Mouse (Mus musculus) lung, postnatal 0 days (tissue): ENCODE data around the gene Pcdh15. TPM values are rescaled to one million over a fixed set of nuclear protein-coding genes. Genes with fewer than 3 reads are reported as not detected.

Experiments used
- ATAC-seq: fragments of 200-750 bp; cut with Nextera tagmentation; 2 replicates; pipeline ENCODE4 v1.8.0; 2017; ENCODE audit warnings: moderate library complexity
- DNase-seq: peaks from one replicate; pipeline ENCODE4 v3.0.0-alpha.2; 2016; ENCODE audit warnings: low spot score
- H3K27ac ChIP-seq: fragments of 300-500 bp; sonication (generic); 2 replicates; pipeline ENCODE4 v1.5.1; 2014; ENCODE audit warnings: antibody characterized with exemption, mild to moderate bottlenecking, low read length, mixed read lengths
- H3K27me3 ChIP-seq: fragments of 300-500 bp; sonication (generic); replicated peaks from 2 replicates; pipeline ENCODE4 v1.6.1; 2014; ENCODE audit warnings: low read length, mixed read lengths; ENCODE audit not compliant: insufficient read depth
- H3K36me3 ChIP-seq: fragments of 300-500 bp; sonication (generic); 2 replicates; pipeline ENCODE4 v1.6.1; 2014; ENCODE audit warnings: low read length, mixed read lengths; ENCODE audit not compliant: insufficient read depth
- H3K4me1 ChIP-seq: fragments of 300-500 bp; sonication (generic); 2 replicates; pipeline ENCODE4 v1.6.1; 2014; ENCODE audit warnings: antibody characterized with exemption, low read depth, low read length, mixed read lengths; ENCODE audit not compliant: insufficient read depth
- H3K4me2 ChIP-seq: fragments of 300-500 bp; sonication (generic); replicated peaks from 2 replicates; pipeline ENCODE4 v1.6.1; 2014; ENCODE audit warnings: low read depth, mild to moderate bottlenecking, low read length, moderate library complexity, mixed read lengths
- H3K4me3 ChIP-seq: fragments of 300-500 bp; sonication (generic); 2 replicates; pipeline ENCODE4 v1.5.1; 2014; ENCODE audit warnings: low read depth, low read length
- H3K9ac ChIP-seq: fragments of 300-500 bp; sonication (generic); replicated peaks from 2 replicates; pipeline ENCODE4 v1.6.1; 2014; ENCODE audit warnings: low read depth, mild to moderate bottlenecking
- H3K9me3 ChIP-seq: fragments of 300-500 bp; sonication (generic); 2 replicates; pipeline ENCODE4 v1.6.1; 2016; ENCODE audit warnings: low read length, mixed read lengths
- CTCF ChIP-seq: IDR thresholded peaks from 2 replicates; pipeline ENCODE4 v1.5.1; 2016; ENCODE audit warnings: antibody characterized with exemption, mild to moderate bottlenecking
- EP300 ChIP-seq: IDR thresholded peaks from 2 replicates; pipeline ENCODE4 v1.6.1; 2016; ENCODE audit warnings: antibody characterized with exemption, mild to moderate bottlenecking, control low read depth
- WGBS: fragments of 180-500 bp; shearing (Covaris S2); extraction: QIAGEN DNeasy Blood & Tissue Kit; methylation state at CpG from one replicate; pipeline ENCODE4 v1.1.7; 2014; 5-methylcytosine and 5-hydroxymethylcytosine counted together
- polyA plus RNA-seq: library from polyadenylated mRNA; unstranded; fragments of >200 nt; fragmentation: Nextera tagmentation; extraction: Ambion mirVana; gene quantifications from 2 replicates; pipeline ENCODE4 v1.2.1, GENCODE M21; 2015

Pcdh15 gene
- polyA plus RNA-seq, 1 experiment from 2014 or later: 0.06 TPM

DNA sequence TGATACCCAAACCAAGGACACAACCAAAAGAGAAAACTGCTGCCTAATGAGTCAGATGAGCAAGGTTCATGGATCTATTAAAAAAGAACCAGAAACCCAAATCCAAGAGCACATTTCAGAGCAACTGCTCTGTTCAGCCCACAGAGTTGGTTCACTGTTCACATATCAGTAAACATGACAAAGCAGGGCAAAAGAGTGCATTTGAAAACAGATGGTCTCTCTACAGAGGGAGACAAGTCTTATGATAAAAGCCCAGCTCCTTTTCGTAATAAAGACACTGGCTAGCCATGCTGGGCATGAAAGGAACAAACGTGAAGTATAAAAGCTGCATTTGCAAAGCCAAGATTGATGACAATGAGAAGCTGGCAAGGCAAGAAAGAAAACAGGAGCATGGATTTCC lies 649.9 kb downstream of the Pcdh15 start:
- Histone ChIP-seq H3K4me1 (no peaks in the 10 kb centered on the region), H3K27me3 (no peaks in the 10 kb centered on the region), H3K36me3 (no peaks in the 10 kb centered on the region), H3K4me3 (no peak overlapping the region), H3K27ac (no peak overlapping the region), H3K9ac (no peak overlapping the region), H3K9me3 (no peaks in the 10 kb centered on the region), H3K4me2 (no peak overlapping the region)
- no peak for DNase-seq
- WGBS: 46% methylated on average over 2 of the region's 2 CpGs
- no peak for TF ChIP-seq EP300
- no peak for TF ChIP-seq CTCF
- no peak for ATAC-seq

DNA sequence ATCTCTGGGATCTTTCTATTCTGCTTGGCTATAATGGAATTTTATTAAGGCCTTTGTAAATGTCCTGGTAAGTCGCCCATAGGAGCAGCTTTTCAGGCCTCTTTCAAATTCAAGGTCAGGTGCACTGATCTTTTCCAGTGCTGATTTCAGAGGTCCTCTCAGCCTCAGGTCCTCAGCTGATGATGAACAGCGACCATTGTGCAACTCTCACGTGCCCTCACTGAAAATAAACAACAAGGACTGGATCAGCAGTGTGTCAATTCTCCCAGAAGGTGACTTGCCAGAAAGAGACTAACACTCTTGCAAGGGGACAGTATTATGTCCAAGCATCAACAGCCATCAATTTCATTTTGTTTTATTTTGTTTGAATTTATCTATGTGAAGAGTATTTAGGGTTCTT lies 654.7 kb downstream of the Pcdh15 start:
- Histone ChIP-seq H3K27me3 (no peaks in the 10 kb centered on the region), H3K36me3 (no peaks in the 10 kb centered on the region), H3K27ac (no peak overlapping the region), H3K4me2 (no peak overlapping the region), H3K4me3 (no peak overlapping the region), H3K9ac (no peak overlapping the region), H3K9me3 (no peaks in the 10 kb centered on the region), H3K4me1 (no peaks in the 10 kb centered on the region)
- TF ChIP-seq CTCF (no peak), EP300 (no peak)
- no peak for DNase-seq
- WGBS: 31% methylated on average over 3 of the region's 3 CpGs
- no peak for ATAC-seq

DNA sequence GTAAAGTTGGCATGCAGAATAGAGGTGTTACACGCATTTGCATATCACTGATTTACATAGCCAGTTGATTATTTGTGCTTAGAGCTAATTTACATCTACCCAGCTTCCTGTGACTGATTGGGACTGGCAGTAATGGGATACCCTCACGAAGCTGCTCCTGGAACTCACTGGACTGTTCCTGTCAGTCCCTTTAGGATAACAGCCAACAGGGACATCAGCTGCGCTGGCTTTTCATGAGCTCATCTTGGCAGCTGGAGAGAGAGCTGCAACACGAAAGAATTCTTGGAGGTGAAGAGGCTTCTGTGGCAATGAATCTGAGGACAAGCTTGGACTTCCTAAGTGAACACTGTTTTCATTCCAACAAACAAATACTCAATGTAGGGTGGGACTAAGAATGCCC lies 683.8 kb downstream of the Pcdh15 start:
- peak; percentile 31 for DNase-seq
- no peaks in the 10 kb centered on the region for H3K4me1 ChIP-seq
- no peak overlapping the region for H3K27ac ChIP-seq
- 38% methylated on average over 4 of the region's 4 CpGs for WGBS
- ATAC-seq: peak; percentile 44; the same call in 1 of the 2 replicates
- no peaks in the 10 kb centered on the region for H3K36me3 ChIP-seq
- no peak overlapping the region for H3K4me2 ChIP-seq
- no peaks in the 10 kb centered on the region for H3K9me3 ChIP-seq
- no peak overlapping the region for H3K9ac ChIP-seq
- H3K4me3 ChIP-seq: no peak overlapping the region
- H3K27me3 ChIP-seq: no peaks in the 10 kb centered on the region
- no peak for TF ChIP-seq CTCF
- TF ChIP-seq EP300: no peak

DNA sequence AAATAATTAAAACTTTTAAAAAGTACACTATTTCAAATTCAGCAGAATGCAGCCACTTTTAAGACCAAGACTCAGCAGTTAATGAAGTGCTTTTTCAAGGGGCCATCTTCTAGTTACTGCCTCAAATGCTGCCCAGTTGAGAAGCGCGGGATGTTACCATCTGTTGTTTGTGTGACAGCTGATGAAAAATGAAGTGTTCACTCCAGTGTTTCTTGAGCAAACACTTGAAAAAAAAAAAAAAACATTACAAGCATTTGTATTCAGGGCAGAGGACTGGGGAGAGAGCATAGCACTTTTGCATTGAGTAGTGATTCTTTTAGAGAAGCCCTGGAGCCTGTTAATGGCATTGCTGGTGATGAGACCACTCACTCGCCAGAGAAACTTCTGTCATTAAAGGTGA lies 689.0 kb downstream of the Pcdh15 start:
- Histone ChIP-seq H3K36me3 (no peaks in the 10 kb centered on the region), H3K27me3 (no peaks in the 10 kb centered on the region), H3K9me3 (no peaks in the 10 kb centered on the region), H3K27ac (no peak overlapping the region), H3K9ac (no peak overlapping the region), H3K4me2 (no peak overlapping the region), H3K4me3 (no peak overlapping the region), H3K4me1 (no peaks in the 10 kb centered on the region)
- TF ChIP-seq CTCF (no peak), EP300 (no peak)
- DNase-seq (peak; percentile 65), ATAC-seq (peak; percentile 81)
- WGBS: 34% methylated on average over 3 of the region's 3 CpGs

DNA sequence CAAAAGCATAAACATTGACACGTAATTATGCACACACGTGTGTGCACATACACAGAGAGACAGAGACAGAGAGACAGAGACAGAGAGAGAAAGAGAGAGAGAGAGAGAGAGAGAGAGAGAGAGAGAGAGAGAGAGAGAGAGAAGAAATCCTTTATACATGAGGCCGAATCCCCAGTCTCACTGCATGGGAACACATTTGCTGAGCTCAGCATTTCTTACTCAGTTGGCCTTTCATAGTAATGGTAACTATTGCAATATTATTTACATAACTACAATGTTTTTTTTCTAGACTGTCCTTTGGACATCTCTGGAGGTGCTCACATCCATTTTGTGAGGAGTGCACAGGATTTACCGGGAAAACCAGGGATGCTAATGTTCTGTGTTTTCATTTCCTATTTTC lies 705.9 kb downstream of the Pcdh15 start:
- Histone ChIP-seq H3K27ac (no peak overlapping the region), H3K27me3 (no peaks in the 10 kb centered on the region), H3K4me2 (no peak overlapping the region), H3K9me3 (no peaks in the 10 kb centered on the region), H3K9ac (no peak overlapping the region), H3K36me3 (no peaks in the 10 kb centered on the region), H3K4me1 (no peaks in the 10 kb centered on the region), H3K4me3 (no peak overlapping the region)
- ATAC-seq: no peak
- WGBS: 89% methylated on average over 4 of the region's 4 CpGs
- no peak for DNase-seq
- TF ChIP-seq EP300 (no peak), CTCF (no peak)

DNA sequence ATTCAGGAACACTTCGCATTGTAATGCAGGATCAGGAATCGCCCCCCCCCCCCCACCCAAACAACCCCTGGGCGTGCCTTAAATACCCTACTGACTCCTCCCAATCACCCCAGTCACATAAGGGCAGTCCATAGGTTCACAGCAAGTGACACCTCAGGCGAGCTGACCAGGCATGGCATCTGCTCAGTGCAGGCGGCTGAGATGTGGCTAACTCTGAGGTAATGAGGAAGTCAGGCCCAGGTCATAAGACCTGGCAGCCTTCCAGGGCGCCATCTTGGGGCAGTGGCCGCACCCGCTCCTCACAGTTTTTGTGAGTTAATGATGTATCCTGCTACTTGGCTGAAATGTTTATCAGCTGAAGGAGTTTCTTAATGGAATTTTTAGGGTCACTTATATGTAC lies 713.2 kb downstream of the Pcdh15 start:
- Histone ChIP-seq H3K4me3 (no peak overlapping the region), H3K27ac (no peak overlapping the region), H3K9me3 (no peaks in the 10 kb centered on the region), H3K27me3 (no peaks in the 10 kb centered on the region), H3K9ac (no peak overlapping the region), H3K4me1 (no peaks in the 10 kb centered on the region), H3K4me2 (no peak overlapping the region), H3K36me3 (no peaks in the 10 kb centered on the region)
- DNase-seq: no peak
- no peak for ATAC-seq
- TF ChIP-seq CTCF: no peak
- TF ChIP-seq EP300: no peak
- WGBS: 66% methylated on average over 7 of the region's 8 CpGs
